ENCODE assay signal across 8 mouse cellular contexts in genomic region chr8:127064361-127065112, GRCm38 (mm10). TPM values are rescaled to one million over a fixed set of nuclear protein-coding genes. Genes with fewer than 3 reads are reported as not detected.
DNase-seq lines count a peak whose midpoint lies in the region; ATAC-seq and TF ChIP-seq lines count a peak whose summit lies in the region.

No protein-coding gene starts in this region.

- no peaks in the 10 kb centered on the region for H3K9me3 ChIP-seq in intestine, postnatal 0 days (ENCODE audit: control insufficient read depth)

- H3K79me2 ChIP-seq in myocyte (ENCODE audit: control insufficient read depth, insufficient read depth) = peaks cover 49% of the 10 kb centered on the region

- 0 out of 2 replicates have a peak, but pooled peaks cover 4% of the 10 kb centered on the region for H3K4me1 ChIP-seq in intestine, postnatal 0 days (replicated peaks; ENCODE audit: control insufficient read depth, insufficient read depth, low read length)

- peak overlapping the region; percentile 93 for H3K4me3 ChIP-seq in intestine, postnatal 0 days (ENCODE audit: low read depth, low read length)
- H3K4me3 ChIP-seq in myocyte = peak overlapping the region; percentile 75

- no peaks in the 10 kb centered on the region for H3K36me3 ChIP-seq in intestine, postnatal 0 days (ENCODE audit: control insufficient read depth, insufficient read depth)
- H3K36me3 ChIP-seq in myocyte (ENCODE audit: control insufficient read depth, insufficient read depth) = no peaks in the 10 kb centered on the region

- peak; percentile 52 for ATAC-seq in intestine, postnatal 0 days

- peak overlapping the region; percentile 95 for H3K27ac ChIP-seq in intestine, postnatal 0 days (ENCODE audit: low read depth, low read length)

- TF ChIP-seq POLR2A in myocyte (IDR thresholded peaks at IDR 0.05; ENCODE audit: insufficient read length, low read depth) = no peak

- no peak for TF ChIP-seq CTCF in intestine, postnatal 0 days (IDR thresholded peaks at IDR 0.05; ENCODE audit: low read depth)

- 0% methylated on average over 66 of the region's 80 CpGs for WGBS in intestine, postnatal 0 days

- H3K9ac ChIP-seq in intestine, postnatal 0 days (ENCODE audit: low read depth, low read length) = peak overlapping the region; percentile 87

- peak overlapping the region; percentile 90 for H3K4me2 ChIP-seq in intestine, postnatal 0 days (replicated peaks; ENCODE audit: low read depth)
- H3K4me2 ChIP-seq in myocyte (ENCODE audit: low read depth) = peak overlapping the region; percentile 94

- peak overlapping the region; percentile 98 for H3ac ChIP-seq in myocyte (ENCODE audit: control insufficient read depth, insufficient read length)

- no peaks in the 10 kb centered on the region for H3K27me3 ChIP-seq in intestine, postnatal 0 days (replicated peaks; ENCODE audit: control insufficient read depth, insufficient read depth, low read length)
- H3K27me3 ChIP-seq in myocyte (ENCODE audit: control insufficient read depth, insufficient read depth, insufficient read length) = no peaks in the 10 kb centered on the region

- peak; percentile 19 to 29 for DNase-seq in left cerebral cortex, adult 18-20 months (ENCODE audit: low spot score in 2 of 2)
- no peak for DNase-seq in left cerebral cortex, adult 11 months (ENCODE audit: low spot score)
- peak; percentile 83 for DNase-seq in embryo, embryonic 9.5 days (ENCODE audit: extremely low spot score)
- peak; percentile 96 for DNase-seq in heart, adult 11 months
- DNase-seq in liver = peak; percentile 30
- DNase-seq in testis, postnatal 14 days (ENCODE audit: low spot score) = peak; percentile 19

TF ChIP-seq in myocyte, 11 proteins besides CTCF, POLR2A, EP300 and RAD21:
- TF ChIP-seq E2F4 (IDR thresholded peaks at IDR 0.05; ENCODE audit: insufficient read depth) (no peak), MYOG (IDR thresholded peaks at IDR 0.05; ENCODE audit: control insufficient read depth in 1 of 3, insufficient read depth in 1 of 3, insufficient read length in 2 of 3, low read depth in 2 of 3) (peak in 1 of 3 experiments; percentile 41), TCF3 (IDR thresholded peaks at IDR 0.05; ENCODE audit: insufficient read length, low read depth) (no peak), POLR2AphosphoS2 (IDR thresholded peaks at IDR 0.05; ENCODE audit: insufficient read length, low read depth) (no peak), SRF (IDR thresholded peaks at IDR 0.05; ENCODE audit: control insufficient read depth, insufficient read length, low read depth) (no peak), USF1 (IDR thresholded peaks at IDR 0.05; ENCODE audit: low read depth) (no peak)

RNA-seq across cellular contexts. Expression of gene Pard3, which starts 0.8 kb away (rescaled TPM):
- total RNA-seq in left cerebral cortex, adult 18-20 months (2021) = 10 to 100 TPM; 16.4 to 21.6 TPM
- 12.5 and 14.2 TPM in 2 replicates for polyA plus RNA-seq in intestine, postnatal 0 days (2015; fragmentation: Nextera tagmentation; extraction: Ambion mirVana)
- polyA plus RNA-seq in myocyte (2012; fragmentation: generic; extraction: Trizol) = 24.3 TPM
